Mouse (Mus musculus) midbrain, embryonic 15.5 days (tissue): ENCODE measurements at regions not wholly inside any gene's neighbourhood (a gene's known extent, or its start where the extent isn't known, plus 50 kb on each side); places are given as distances from the start of the nearest gene placed in this dataset.
"Not testable (repeated sequence)": the region's sequence is repeated elsewhere in the genome, so short reads cannot be mapped to it uniquely, and the experiment has no call there.

Experiments used
- ATAC-seq: fragments of 200-750 bp; cut with Nextera tagmentation; replicated peaks from 2 replicates; pipeline ENCODE4 v1.8.0; 2017; ENCODE audit warnings: moderate TSS enrichment
- H3K27ac ChIP-seq: fragments of 300-500 bp; sonication (generic); 2 replicates; pipeline ENCODE4 v1.5.1; 2015; ENCODE audit warnings: mild to moderate bottlenecking, inconsistent platforms
- H3K27me3 ChIP-seq: fragments of 300-500 bp; sonication (generic); replicated peaks from 2 replicates; pipeline ENCODE4 v1.6.1; 2015; ENCODE audit warnings: inconsistent platforms
- H3K36me3 ChIP-seq: fragments of 300-500 bp; sonication (generic); replicated peaks from 2 replicates; pipeline ENCODE4 v1.6.1; 2015; ENCODE audit warnings: inconsistent platforms
- H3K4me1 ChIP-seq: fragments of 300-500 bp; sonication (generic); 2 replicates; pipeline ENCODE4 v1.6.1; 2015; ENCODE audit warnings: inconsistent platforms
- H3K4me2 ChIP-seq: fragments of 300-500 bp; sonication (generic); 2 replicates; pipeline ENCODE4 v1.6.1; 2015; ENCODE audit warnings: inconsistent platforms, mild to moderate bottlenecking, moderate library complexity
- H3K4me3 ChIP-seq: fragments of 300-500 bp; sonication (generic); 2 replicates; pipeline ENCODE4 v1.5.1; 2015; ENCODE audit warnings: mild to moderate bottlenecking, inconsistent platforms
- H3K9ac ChIP-seq: fragments of 300-500 bp; sonication (generic); 2 replicates; pipeline ENCODE4 v1.6.1; 2015; ENCODE audit warnings: mild to moderate bottlenecking, inconsistent platforms
- H3K9me3 ChIP-seq: fragments of 300-500 bp; sonication (generic); 2 replicates; pipeline ENCODE4 v1.6.1; 2016; ENCODE audit warnings: inconsistent platforms
- WGBS: fragments of 180-500 bp; shearing (Covaris S2); methylation state at CpG from one replicate; pipeline ENCODE4 v1.1.7; 2015; ENCODE audit warnings: mixed read lengths; 5-methylcytosine and 5-hydroxymethylcytosine counted together

- ATAC-seq: no peak
- H3K9me3 ChIP-seq: no peaks in the 10 kb centered on the region
- no peak overlapping the region for H3K9ac ChIP-seq
- H3K36me3 ChIP-seq: no peaks in the 10 kb centered on the region
- no peaks in the 10 kb centered on the region for H3K27me3 ChIP-seq
- no peak overlapping the region for H3K4me3 ChIP-seq
- H3K4me1 ChIP-seq: peaks cover 18% of the 10 kb centered on the region
- H3K4me2 ChIP-seq: no peak overlapping the region
- WGBS: 67% methylated on average over 5 of the region's 5 CpGs
- H3K27ac ChIP-seq: no peak overlapping the region
Observed at GRCm38 (mm10) chr14:60556541-60556940, 77.3 kb upstream of the Spata13 start.

- ATAC-seq: no peak
- no peaks in the 10 kb centered on the region for H3K9me3 ChIP-seq
Observed at GRCm38 (mm10) chr14:60557020-60557419, 76.8 kb upstream of the Spata13 start.

GRCm38 (mm10) chr14:60559376-60559775, 74.4 kb upstream of the Spata13 start:
- Histone ChIP-seq H3K27me3 (no peaks in the 10 kb centered on the region), H3K4me3 (no peak overlapping the region), H3K9me3 (no peaks in the 10 kb centered on the region), H3K4me2 (no peak overlapping the region), H3K4me1 (peaks cover 8% of the 10 kb centered on the region), H3K9ac (no peak overlapping the region), H3K27ac (no peak overlapping the region), H3K36me3 (no peaks in the 10 kb centered on the region)
- ATAC-seq: no peak
- WGBS: 74% methylated on average over 5 of the region's 5 CpGs

More at GRCm38 (mm10) chr14:60557020-60557419, 76.8 kb upstream of the Spata13 start:
- Histone ChIP-seq H3K36me3 (no peaks in the 10 kb centered on the region), H3K4me2 (no peak overlapping the region), H3K9ac (no peak overlapping the region), H3K4me1 (peaks cover 18% of the 10 kb centered on the region), H3K27me3 (no peaks in the 10 kb centered on the region), H3K4me3 (no peak overlapping the region), H3K27ac (no peak overlapping the region)
- 58% methylated on average over 4 of the region's 4 CpGs for WGBS

GRCm38 (mm10) chr14:60559826-60560529, 73.8 kb upstream of the Spata13 start:
- Histone ChIP-seq H3K4me3 (no peak overlapping the region), H3K4me2 (no peak overlapping the region), H3K9me3 (no peaks in the 10 kb centered on the region), H3K4me1 (peaks cover 2% of the 10 kb centered on the region), H3K9ac (no peak overlapping the region), H3K27ac (no peak overlapping the region), H3K27me3 (no peaks in the 10 kb centered on the region), H3K36me3 (no peaks in the 10 kb centered on the region)
- WGBS: 82% methylated on average over 13 of the region's 13 CpGs
- ATAC-seq: no peak

- ATAC-seq: no peak
- H3K9me3 ChIP-seq: no peaks in the 10 kb centered on the region
- no peak overlapping the region for H3K4me3 ChIP-seq
- H3K27me3 ChIP-seq: no peaks in the 10 kb centered on the region
- WGBS: 94% methylated on average over 5 of the region's 5 CpGs
- no peak overlapping the region for H3K27ac ChIP-seq
- no peaks in the 10 kb centered on the region for H3K36me3 ChIP-seq
- H3K4me1 ChIP-seq: no peaks in the 10 kb centered on the region
- no peak overlapping the region for H3K9ac ChIP-seq
- no peak overlapping the region for H3K4me2 ChIP-seq
Observed at GRCm38 (mm10) chr14:60576281-60576680, 57.5 kb upstream of the Spata13 start.

- H3K4me2 ChIP-seq, H3K27ac ChIP-seq, H3K4me3 ChIP-seq, ATAC-seq, H3K36me3 ChIP-seq, H3K9me3 ChIP-seq, H3K27me3 ChIP-seq, H3K4me1 ChIP-seq, H3K9ac ChIP-seq: not testable (repeated sequence)
Observed at GRCm38 (mm10) chr14:60580131-60580530, 53.7 kb upstream of the Spata13 start.
